ENCODE assay signal across 11 mouse cellular contexts in the genomic region with DNA sequence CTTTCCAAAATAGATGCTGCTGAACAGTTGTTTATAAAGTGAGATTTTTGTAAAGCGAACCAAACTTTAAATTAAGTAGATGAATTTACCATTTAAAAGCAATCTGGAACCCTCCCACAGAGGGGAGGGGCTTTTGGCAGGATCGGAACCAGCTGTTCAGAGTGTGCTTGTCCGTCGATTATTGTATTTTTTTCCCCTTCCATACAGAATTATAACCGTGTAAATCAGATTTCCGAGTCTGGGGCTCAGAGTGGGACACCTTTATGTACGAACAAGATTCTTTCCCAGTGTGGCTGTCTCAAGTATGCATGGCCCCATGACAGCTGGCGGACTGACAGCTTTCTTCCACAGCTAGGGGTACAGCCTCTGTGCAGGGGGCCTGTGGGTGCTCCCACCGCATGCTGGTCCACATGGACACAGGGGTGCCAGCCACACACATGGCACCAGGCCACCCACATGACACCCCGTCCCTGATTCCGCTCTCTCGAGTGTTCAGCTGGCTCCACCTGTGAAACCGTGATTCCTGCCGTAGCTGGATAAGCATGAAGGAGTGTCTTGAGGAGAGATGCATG. TPM values are rescaled to one million over a fixed set of nuclear protein-coding genes. Genes with fewer than 3 reads are reported as not detected.
DNase-seq lines count a peak whose midpoint lies in the region; ATAC-seq lines count a peak whose summit lies in the region.
"Had no signal": no experiment of that assay in that cellular context is flagged by ENCODE, and none has a peak within 500 bp of the region (broad histone marks: within the 10 kb centered on the region; RNA-seq: fewer than 3 reads in every experiment).

No protein-coding gene starts in this region.

- H3K27me3 ChIP-seq in kidney, embryonic 14.5 days (ENCODE audit: control insufficient read depth, insufficient read depth, low read length), result no peaks in the 10 kb centered on the region
- no peaks in the 10 kb centered on the region for H3K27me3 ChIP-seq in stomach, embryonic 16.5 days (ENCODE audit: control insufficient read depth, insufficient read depth, low read length)

- 59% methylated on average over 14 of the region's 14 CpGs for WGBS in kidney, embryonic 14.5 days
- WGBS in stomach, embryonic 16.5 days, result 58% methylated on average over 14 of the region's 14 CpGs

- H3K4me3 ChIP-seq in kidney, embryonic 14.5 days (ENCODE audit: low read length), result no peak overlapping the region
- H3K4me3 ChIP-seq in stomach, embryonic 16.5 days (replicated peaks; ENCODE audit: low read length), result no peak overlapping the region

- H3K9ac ChIP-seq in kidney, embryonic 14.5 days (ENCODE audit: low read depth, low read length), result no peak overlapping the region
- H3K9ac ChIP-seq in stomach, embryonic 16.5 days (ENCODE audit: low read length), result no peak overlapping the region

- H3K4me1 ChIP-seq in kidney, embryonic 14.5 days (ENCODE audit: control insufficient read depth, insufficient read depth, low read length), result peaks cover 17% of the 10 kb centered on the region
- peaks cover 29% of the 10 kb centered on the region for H3K4me1 ChIP-seq in stomach, embryonic 16.5 days (ENCODE audit: control insufficient read depth, insufficient read depth, low read length)

- H3K36me3 ChIP-seq in kidney, embryonic 14.5 days (ENCODE audit: control insufficient read depth, insufficient read depth, low read length), result no peaks in the 10 kb centered on the region
- no peaks in the 10 kb centered on the region for H3K36me3 ChIP-seq in stomach, embryonic 16.5 days (ENCODE audit: control insufficient read depth, insufficient read depth, low read length)

- H3K4me2 ChIP-seq in kidney, embryonic 14.5 days (replicated peaks; ENCODE audit: low read depth, low read length), result no peak overlapping the region
- H3K4me2 ChIP-seq in stomach, embryonic 16.5 days (ENCODE audit: low read depth, low read length), result 0 out of 2 replicates have a peak overlapping the region, but pooled peaks have one; percentile 5

- H3K9me3 ChIP-seq in kidney, embryonic 14.5 days (ENCODE audit: control insufficient read depth, low read length), result no peaks in the 10 kb centered on the region; the same call in 1 of the 2 replicates
- no peaks in the 10 kb centered on the region for H3K9me3 ChIP-seq in stomach, embryonic 16.5 days (replicated peaks; ENCODE audit: control insufficient read depth, low read length)

- peak; percentile 25 to 29 for DNase-seq in cerebellum, postnatal 10 days
- DNase-seq in cerebellum, adult 18-20 months, result no peak
- no peak for DNase-seq in kidney, adult 8-10 months
- DNase-seq in right cerebral cortex, postnatal 14 days, result peak; percentile 15
- DNase-seq in right cerebral cortex, adult 2 months (ENCODE audit: low spot score in 2 of 2), result no peak
- no peak for DNase-seq in adrenal gland, postnatal 10 days
- DNase-seq: cerebellum, adult 2 months had no signal

- peak; percentile 13; the same call in 1 of the 2 replicates for ATAC-seq in kidney, embryonic 14.5 days (ENCODE audit: low FRiP score, low TSS enrichment)
- peak; percentile 45 for ATAC-seq in stomach, embryonic 16.5 days (ENCODE audit: insufficient read depth, low FRiP score)

- peak overlapping the region; percentile 48; the same call in 1 of the 2 replicates for H3K27ac ChIP-seq in kidney, embryonic 14.5 days (ENCODE audit: low read depth, low read length)
- peak overlapping the region; percentile 68 for H3K27ac ChIP-seq in stomach, embryonic 16.5 days (ENCODE audit: low read length)

RNA-seq across cellular contexts. Expression of a gene that starts 32.5 kb away (rescaled TPM):
- 4.3 and 4.6 TPM in 2 replicates for polyA plus RNA-seq in kidney, embryonic 14.5 days (2014; fragmentation: Nextera tagmentation; extraction: Ambion mirVana)
- polyA plus RNA-seq in stomach, embryonic 16.5 days (2015; fragmentation: Nextera tagmentation; extraction: Ambion mirVana), result 5.3 and 5.9 TPM in 2 replicates
- total RNA-seq in adrenal gland, postnatal 10 days (2021), result 1 to 10 TPM; 5.5 to 8.6 TPM
- total RNA-seq: megakaryocyte-erythroid progenitor cell, adult 5-6 weeks; neutrophil, adult 5-6 weeks had no signal

Comparison
In these comparisons a context has a peak if more than half of its experiments do, and no peak if none do; other contexts are left out.
1. DNase-seq: peak in cerebellum, postnatal 10 days (2 of 2) and right cerebral cortex, postnatal 14 days (single experiment); none in cerebellum, adult 18-20 months (0 of 2), kidney, adult 8-10 months (0 of 2), right cerebral cortex, adult 2 months (0 of 2) and adrenal gland, postnatal 10 days (single experiment).